Mouse (Mus musculus) urinary bladder, adult 18-20 months (tissue): ENCODE data around the gene Rnf180.
"Not testable (repeated sequence)": the region's sequence is repeated elsewhere in the genome, so short reads cannot be mapped to it uniquely, and the experiment has no call there.

Source experiments
- DNase-seq, 2 experiments: peaks; one replicate each; pipeline ENCODE4 v3.0.0; 2022; ENCODE audit warnings: low spot score in 2 of 2, mixed read lengths in 2 of 2

Gene Rnf180

DNA sequence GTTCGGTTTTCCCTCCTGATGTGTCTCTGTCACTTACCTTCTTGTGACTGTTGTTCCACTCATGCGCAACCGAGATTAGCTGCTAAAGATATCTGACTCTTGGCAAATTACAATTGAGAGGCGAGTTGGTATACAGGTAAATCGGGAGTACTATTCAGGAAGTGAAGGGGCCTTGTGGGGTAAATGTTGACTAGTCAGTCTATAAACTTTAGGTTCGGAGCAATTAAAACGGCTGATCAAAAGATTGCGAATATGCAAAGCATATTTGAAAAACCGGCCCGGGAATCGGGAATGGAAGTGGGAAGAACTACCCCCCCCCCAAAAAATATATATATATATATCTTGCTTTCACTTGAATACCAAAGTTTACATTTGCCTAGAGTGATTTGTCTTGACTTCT, at the start of gene Rnf180:
Rnf180 (minus strand) TSS at position 101 of the 400 bp plus-strand sequence.
- DNase-seq: no peak

DNA sequence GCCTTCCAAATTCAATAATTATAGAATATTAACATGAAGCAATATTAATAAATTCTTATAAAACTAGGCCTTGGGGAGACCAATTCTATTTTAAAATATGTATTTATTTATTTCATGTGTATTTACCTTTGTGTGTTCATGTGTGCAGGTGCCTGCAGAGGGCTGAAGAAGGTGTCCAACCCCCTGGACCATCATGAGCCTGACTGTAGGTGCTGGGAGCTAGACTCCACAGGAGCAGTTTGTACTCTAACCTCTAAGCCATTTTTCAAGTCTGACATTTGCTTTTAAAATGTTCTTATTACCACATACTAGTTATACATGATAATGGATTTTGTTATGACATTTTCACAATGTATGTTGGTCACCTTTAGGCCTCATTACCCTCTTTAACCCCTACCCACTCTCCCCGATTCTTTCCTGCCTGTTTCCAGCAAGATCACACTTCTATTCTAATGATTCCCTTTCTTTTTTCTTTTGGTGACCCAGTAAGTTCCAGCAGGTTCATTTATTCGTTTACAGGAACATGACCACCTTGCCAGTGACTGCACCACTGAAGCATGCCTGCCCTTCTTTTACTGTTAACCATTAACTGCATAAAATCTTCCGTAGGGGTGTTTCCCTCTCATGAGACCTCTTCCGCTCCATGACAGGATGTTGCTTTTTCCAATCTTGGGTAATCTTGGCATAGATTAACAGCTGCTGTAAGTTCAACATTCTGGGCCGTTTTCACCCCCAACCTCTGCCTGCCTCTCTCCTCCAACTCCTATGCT, 36.8 kb upstream of the Rnf180 start:
- no peak for DNase-seq

DNA sequence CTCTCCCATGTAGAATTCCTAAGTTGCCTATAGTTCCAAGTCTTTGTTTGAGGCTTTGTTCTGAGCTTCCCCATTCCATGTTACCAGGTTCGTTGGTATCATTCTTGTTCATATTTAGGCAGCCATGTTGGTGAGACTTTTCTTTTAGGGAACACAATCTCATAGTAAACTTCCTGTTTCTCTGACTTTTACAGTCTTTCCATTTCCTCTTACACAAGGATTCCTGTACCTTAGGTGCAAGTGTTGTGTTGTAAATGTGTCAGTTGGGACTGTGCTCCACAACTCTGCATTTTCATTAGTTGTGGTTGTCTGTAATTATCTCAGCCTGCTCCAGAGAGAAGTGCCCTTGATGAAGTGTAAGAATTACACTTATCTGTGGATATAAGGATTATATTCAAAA, 32.3 kb upstream of the Rnf180 start:
- DNase-seq: no peak

DNA sequence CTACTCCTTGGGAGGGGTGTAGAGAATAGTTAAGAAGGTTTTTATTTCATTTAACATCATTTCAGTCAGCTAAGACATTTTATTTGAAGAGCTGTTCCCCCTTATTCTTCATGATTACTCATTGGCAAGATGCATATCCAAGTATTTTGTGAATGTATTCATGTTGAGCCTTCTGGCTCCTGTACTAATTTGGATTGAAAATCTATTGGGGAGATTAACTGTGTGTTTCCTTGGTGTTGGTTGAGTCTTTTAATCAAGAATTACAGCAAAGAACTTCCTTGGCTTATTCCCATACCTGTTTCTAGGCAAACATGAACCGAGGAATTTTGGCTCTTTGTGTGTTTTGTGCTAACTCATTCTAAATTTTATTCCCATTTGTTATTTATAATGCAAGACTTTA, 22.3 kb upstream of the Rnf180 start:
- no peak for DNase-seq

DNA sequence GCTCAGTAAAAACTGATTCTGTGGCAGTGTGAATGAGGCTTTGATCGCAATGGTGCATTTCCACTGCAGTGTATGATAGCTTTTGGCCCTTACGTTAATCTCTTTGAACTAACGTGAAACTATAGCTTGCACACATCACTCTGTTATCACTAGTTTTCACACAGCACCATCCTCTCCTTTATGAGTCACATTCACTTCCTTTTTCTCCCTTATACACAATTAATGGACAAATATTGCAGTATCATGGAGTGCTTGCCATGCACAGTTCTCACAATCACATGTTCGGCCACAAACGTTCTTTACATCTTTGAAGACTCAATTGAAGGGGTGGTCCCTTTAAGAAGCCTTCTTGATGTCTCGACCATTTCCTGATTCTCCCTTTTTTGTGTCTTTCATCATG, 21.4 kb upstream of the Rnf180 start:
- no peak for DNase-seq

DNA sequence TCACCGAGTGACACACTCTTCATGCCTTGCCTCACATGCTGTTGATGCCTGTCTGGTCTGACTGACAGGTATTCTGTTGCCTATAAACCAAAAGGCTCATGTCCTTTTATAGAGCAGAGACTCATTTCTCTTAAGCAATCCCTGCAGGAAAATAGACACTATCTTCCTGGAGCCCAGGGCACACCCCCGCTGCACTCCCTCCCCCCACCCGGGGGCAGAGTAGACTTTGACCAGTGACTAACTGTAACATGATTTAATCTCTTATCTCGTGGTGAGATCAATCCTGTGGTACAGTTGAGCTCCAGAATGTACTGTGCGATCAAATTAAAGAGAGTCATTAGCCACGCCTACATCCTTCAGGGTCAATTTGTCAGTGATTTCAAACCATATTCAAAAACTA, 18.1 kb upstream of the Rnf180 start:
- peak; percentile 18 to 48 for DNase-seq

DNA sequence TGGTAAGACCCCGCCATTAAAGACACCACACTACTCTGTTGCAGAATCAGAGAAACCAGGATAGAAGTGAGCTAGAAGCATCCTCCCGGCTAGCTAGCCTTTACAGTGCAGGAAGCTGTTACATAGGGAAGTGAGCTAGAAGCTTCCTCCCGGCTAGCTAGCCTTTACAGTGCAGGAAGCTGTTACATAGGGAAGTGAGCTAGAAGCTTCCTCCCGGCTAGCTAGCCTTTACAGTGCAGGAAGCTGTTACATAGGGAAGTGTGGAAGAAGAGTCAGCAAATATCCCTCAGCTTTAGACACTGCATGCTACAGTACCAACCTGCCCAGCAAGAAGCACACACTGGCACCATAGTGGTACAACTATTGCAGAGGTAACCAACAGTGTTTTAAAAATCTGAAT, 15.9 kb upstream of the Rnf180 start:
- DNase-seq: not testable (repeated sequence)

DNA sequence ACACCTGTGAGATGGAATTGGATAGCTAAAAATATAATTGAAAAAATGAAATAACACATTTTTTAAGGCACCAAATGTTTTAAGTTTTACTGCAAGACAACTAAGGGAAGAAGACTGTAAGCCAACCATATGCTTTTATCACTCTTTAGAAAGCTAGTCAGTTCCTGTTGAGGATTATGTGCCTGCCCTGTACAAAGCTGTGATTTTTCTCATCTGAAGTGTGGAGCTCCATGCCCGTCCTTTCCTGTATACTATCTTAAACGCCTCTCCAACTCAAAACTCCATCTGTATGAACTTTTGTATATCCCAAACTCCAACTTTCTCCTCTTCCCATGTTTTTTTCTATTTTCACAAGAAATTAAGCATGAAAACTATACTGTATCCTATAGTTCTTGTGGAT, 10.9 kb upstream of the Rnf180 start:
- no peak for DNase-seq

DNA sequence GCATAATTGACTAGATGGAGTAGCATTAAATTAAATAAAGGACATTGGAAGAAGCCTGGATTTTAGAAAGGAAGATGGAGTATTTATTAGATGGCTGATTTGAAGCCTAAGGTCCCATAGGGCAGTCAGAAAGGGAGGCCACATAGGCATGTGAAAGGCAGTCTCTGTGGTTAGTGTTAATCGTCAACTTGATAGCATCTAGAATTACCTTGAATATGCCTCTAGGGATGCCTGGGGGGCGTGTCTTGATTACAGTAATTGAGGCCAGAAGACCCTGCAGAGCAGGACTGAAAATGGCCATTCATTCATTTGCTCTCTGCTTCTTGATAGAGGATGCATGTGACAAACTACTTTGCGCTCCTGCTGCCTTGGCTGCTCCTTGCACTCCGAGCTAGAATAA, 9.4 kb upstream of the Rnf180 start:
- no peak for DNase-seq

DNA sequence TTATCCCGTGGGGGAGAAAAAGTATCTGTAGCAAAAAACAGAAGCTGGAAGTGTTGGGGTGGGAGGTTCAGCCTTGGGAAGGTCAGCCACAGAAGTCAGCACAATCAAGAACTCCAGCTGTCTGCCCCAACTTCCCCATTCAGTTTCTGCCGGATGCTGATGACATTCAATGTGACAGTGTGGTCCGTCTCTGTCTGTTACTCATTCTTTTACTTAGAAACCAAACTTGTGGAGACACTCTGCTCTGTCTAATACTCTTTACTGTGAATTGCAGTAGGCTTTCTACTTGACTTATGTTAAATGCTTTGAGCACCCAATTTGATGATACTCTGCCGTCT, 5.4 kb upstream of the Rnf180 start:
- DNase-seq: no peak

DNA sequence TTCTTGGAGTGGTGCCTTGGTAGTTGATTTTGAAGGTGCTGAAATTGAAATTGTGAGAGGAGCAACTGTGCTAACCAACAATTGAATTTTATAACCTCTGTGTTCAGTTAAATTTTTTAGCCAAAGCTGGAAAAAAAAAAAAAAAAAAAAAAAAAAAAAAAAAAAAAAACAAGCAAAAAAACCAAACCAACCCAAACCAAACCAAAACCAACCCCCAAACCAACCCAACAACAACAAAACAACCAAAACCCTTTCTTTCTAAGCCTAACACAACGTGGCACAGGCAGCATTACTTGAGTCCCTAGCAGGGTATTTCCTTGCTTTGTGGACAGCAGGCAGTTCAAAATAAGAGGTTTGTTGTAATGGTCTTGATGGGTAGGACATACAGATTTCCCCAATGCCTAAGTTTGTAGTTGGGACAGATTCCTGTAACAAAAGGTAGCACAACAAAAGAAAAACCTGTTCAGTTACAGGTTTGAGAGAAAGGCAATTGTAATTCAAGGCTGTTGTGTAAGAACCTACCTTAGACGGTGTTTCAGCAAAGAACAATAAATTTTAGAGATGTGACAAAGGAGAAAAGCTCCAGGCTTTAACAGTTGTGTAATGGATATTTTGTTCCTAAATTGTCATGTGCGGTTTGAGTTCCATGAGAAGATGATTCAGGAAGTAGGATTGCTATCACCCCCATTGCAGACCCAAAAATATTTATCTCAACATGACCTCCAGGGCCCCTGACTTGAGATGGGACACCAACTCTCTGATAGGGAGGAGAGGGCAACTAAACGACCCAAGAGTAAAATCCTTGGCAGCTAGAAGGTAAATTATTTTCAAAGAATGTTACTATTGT, 4.8 kb upstream of the Rnf180 start:
- no peak for DNase-seq

DNA sequence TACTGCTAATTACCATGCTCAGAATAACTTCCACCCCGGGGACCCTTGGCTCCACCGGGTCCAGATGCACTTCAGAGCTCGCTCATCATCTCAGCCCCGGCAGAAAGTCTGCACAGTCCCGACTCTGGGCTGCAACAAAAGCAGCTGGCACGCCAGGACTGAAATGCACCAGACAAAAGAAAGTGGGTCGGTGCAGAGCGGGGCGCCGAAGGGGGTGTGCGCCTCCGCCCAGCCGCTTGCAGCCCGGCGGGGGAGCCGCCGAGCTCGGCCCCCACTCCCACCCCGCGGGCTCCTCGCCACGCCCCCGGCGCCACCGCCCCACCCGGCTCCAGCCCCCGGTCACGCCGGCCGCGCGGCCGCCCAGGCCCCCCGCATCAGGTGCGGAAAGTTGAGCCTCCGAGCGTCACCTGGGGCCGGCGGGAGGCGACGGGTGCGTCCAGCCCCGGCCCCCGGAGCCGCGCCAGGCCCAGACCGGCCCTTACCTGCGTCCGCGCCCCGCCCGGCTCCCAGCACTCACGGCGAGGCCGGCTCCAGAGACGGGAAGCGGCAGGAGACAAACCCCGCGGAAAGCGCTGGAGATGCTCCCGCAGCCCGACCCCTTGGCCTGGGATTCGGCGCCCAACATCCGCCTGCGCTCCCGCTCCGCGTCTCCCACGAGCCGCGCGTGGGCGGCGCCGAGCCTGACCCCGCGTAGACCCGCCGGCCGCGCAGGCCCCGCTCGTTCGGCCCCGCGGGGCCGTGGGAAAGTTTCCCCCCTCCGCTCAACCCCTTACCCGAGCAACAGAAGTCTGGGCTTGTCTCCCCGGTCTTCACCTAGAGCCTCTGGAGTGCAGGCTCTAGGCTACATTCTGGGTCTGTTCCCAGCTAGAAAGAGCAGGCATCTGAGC, 591 bp downstream of the Rnf180 start:
- DNase-seq: peak; percentile 18 to 58

DNA sequence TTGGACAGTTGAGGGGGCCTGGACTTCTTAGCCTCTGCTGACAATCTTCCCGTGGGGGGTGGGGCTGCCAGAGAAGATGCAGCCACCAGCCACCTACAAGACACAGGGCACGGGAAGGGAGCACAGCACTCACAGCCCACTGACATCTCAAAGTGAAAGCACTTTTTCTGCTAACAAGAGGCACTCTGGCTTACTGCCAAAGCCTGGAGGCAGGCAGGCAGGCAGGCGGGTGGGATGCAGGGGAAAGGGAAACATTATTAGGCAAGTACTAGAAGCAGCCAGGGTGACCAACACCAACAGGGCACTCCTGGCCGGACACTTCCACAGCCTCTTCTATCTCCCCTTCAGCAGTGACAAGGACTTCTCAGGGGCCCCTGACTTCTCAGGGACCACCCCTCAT, 2.8 kb downstream of the Rnf180 start:
- DNase-seq: peak in 1 of 2 experiments; percentile 2

DNA sequence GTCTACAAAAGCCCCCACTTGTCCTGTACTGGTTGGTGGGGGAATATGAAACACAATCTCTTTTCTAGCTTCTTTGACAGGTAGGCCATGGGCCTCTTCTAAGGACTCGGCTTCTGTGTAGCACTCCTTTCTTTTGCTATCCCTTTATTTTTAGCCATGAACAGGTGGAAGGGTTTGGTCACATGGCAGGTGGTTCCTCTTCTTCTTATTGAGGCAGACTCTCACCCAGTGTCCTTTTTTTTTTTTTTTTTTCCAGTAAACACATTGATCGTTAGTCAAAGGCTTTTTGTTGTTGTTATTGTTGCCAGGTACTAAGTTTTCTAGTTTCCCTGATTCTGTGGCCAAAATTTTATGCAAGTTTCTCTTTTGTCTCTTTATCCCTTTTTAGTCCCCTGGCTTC, 4.0 kb downstream of the Rnf180 start:
- DNase-seq: no peak

DNA sequence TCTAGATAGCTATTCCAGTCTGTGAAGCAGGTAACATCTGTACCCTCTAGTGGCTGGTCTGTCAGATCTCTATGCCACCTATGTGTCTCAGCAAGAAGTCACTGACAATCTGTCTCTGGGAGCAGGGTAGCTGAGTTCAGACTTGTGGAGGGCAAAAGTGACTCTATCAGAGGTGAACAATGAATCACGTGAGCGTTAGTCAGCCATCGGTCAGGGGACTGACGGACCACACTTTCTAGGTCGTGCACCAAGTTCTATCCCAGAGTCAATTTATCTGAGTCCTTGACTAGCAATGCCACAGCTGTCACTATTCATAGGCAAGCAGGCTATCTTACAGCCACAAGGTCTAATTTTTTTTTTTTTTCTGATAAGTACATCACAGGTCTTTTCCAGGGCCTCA, 4.6 kb downstream of the Rnf180 start:
- DNase-seq: no peak

DNA sequence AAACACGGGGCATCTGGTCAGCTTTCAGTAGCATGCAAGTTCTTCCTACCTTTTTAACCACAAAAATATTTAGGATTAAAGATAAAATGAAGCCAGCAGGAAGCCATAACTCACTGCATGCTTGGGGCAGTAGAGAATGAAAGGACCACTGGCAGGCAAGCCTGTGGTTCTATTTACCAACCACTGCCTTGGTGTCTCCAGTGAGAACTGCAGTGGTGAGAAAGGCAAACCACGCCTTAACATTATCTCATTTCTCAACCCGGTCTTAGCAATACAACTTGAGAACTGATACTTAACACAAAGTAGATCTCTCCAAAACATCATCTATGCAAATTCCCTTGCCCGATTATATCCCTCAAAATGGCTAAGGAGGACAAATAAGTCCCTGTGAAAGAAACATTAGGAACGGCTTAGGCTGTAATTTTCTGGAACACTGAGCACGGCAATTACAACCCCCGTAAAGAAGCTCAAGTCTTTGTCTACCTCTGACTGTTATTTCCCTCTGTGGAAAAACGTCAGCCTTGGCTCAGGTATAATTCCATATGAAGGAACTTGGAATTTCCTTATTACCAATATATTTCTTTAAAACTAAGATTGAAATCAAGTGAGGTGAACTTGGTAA, 15.1 kb downstream of the Rnf180 start:
- no peak for DNase-seq

DNA sequence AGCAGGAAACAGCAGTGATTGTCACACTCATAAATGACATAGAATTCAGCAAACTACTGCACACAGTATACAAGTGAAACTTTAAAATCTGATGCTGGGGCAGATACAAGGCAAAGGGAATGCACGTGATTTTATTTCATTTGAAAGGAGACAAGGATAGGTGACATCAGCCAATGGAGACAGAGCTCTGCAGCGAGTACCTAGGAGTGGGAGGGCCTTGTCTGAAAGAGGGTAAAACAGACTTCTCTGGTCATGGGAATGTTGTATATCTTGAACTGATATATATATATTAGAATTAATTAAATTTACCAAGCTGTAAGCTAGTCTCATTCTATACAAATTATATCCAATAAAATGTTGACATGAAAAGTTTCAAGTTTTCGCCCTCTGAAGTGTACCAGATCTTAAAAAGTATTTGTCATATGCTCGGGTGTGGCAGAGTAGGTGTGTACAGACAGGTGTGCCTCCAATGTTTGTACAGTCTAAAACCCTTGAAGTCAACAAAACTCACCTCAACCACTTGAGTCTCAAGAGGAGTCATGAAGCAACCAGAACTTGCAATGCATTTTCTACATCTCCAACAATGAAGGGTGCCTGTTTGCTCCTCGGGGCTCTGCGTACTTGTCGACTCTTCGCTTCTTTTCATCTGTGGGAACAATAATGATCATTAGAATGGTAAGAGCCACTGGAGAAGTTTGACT, 24.1 kb downstream of the Rnf180 start:
- no peak for DNase-seq

DNA sequence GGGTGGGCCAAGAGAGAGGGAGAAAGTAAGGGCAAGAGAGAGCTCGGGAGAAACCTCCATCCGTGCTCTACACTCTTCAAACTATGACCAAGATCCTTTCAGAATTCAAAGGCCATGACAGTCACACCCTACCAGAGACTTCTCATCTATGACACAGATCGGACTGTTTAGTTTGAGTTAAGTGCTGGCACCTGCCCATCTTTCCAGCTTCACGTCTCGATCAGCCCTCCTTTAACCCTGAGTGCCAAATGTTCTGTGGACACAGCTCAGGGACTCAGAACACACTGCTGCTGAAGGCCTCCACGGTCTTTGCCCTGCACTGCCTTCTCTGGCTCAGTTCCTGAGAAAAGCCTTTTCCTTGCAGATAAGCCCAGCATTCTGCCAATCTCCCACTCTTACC, 27.2 kb downstream of the Rnf180 start:
- DNase-seq: no peak

DNA sequence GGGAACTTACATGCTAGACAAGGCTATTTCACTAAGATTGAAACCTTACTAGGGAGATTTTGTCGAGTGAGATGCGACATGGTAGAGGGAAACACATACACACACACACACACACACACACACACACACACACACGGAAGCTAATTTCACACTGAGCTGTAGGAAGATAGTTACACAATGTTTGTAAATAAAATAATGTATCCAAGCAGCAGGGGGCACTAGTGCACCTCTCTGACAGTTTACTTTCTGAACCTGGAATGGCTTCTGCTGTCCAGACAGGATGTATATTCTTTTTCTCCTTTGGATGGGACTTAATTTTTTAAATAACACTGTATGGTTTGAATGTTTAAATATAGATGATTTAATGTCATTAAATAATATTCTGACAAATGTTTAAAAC, 27.9 kb downstream of the Rnf180 start:
- peak in 1 of 2 experiments; percentile 28 for DNase-seq

DNA sequence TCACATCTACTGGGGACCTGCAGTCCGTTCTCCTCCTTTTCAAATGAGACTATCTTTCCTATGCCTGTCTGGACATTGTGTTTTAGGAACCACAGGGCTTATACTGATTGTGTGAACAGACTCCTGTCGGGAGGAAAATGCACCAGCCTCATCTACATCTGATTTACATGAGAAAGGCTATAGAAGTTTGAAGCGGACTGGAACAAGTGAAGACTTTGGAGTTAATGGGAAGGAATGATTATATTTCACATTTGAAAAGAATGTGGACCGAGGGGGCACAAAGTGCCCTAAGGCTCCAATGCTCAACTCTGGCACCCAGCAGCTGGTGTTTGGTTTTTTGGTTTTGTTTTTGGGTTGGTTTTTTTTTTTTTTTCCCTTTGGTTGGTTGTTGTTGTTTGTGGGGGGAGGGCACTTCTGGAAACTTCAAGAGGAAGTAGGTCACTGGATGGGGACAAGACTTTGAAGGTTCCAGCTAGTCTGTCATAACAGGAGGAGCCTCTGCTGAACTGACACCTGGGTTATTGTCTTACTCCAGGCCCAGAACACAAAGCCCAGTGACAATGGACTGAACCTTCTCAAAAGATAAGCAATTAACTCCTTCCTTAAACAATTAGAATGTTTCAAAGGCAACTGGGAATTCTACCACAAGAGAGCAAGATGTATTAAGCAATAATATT, 37.7 kb downstream of the Rnf180 start:
- DNase-seq: no peak

DNA sequence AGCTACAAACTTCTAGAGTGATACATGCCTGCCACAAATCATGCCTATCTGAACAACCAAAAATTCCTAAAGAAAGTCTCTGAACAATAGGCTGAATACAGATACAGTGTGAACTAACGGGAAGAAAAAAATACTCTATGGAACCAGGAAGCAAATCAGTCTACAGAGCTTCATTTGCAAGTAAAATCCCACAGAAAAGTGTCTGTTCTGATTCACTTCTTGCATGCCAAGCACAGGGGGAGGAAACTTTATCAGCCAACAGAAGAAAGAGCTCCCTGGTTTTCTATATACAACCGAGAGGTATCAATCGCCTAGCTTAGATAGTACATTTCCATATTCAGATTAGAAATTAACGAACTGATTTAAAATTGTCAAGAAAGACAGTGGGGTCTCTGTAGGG, 43.8 kb downstream of the Rnf180 start:
- no peak for DNase-seq
